Mouse (Mus musculus) liver, embryonic 14.5 days (tissue): ENCODE measurements at regions not wholly inside any gene's neighbourhood (a gene's known extent, or its start where the extent isn't known, plus 50 kb on each side); places are given as distances from the start of the nearest gene placed in this dataset.

Source experiments
- ATAC-seq: fragments of 200-750 bp; cut with Nextera tagmentation; 2 replicates; pipeline ENCODE4 v1.8.0; 2017; ENCODE audit warnings: moderate number of reproducible peaks, mild to moderate bottlenecking, moderate library complexity; ENCODE audit not compliant: insufficient read depth
- DNase-seq, 3 experiments: peaks; one replicate each; pipeline ENCODE4 v3.0.0-alpha.2; 2012 to 2013; ENCODE audit warnings: low read depth in 3 of 3, low spot score in 3 of 3
- H3K27ac ChIP-seq: fragments of 300-500 bp; sonication (generic); 2 replicates; pipeline ENCODE4 v1.5.1; 2014; ENCODE audit warnings: moderate library complexity, mild to moderate bottlenecking, control low read depth, inconsistent platforms
- H3K27me3 ChIP-seq: fragments of 300-500 bp; sonication (generic); 2 replicates; pipeline ENCODE4 v1.6.1; 2014; ENCODE audit warnings: mild to moderate bottlenecking, low read length, moderate library complexity; ENCODE audit not compliant: control insufficient read depth, insufficient read depth
- H3K36me3 ChIP-seq: fragments of 300-500 bp; sonication (generic); replicated peaks from 2 replicates; pipeline ENCODE4 v1.6.1; 2014; ENCODE audit warnings: low read depth; ENCODE audit not compliant: control insufficient read depth, insufficient read depth
- H3K4me1 ChIP-seq, 2 experiments: fragments of 200-500 bp in 1 of 2; fragments of 300-500 bp in 1 of 2; sonication (generic) in 1 of 2; replicated peaks; 2 replicates each; pipeline ENCODE4 v1.6.1; 2012 to 2014; ENCODE audit warnings: antibody characterized with exemption in 1 of 2, inconsistent platforms in 1 of 2, low read length in 1 of 2; ENCODE audit not compliant: control insufficient read depth in 2 of 2, insufficient read depth in 2 of 2
- H3K4me2 ChIP-seq: fragments of 300-500 bp; sonication (generic); 2 replicates; pipeline ENCODE4 v1.6.1; 2014; ENCODE audit warnings: low read depth, mild to moderate bottlenecking, control low read depth, moderate library complexity
- H3K4me3 ChIP-seq, 2 experiments: fragments of 200-500 bp in 1 of 2; fragments of 300-500 bp in 1 of 2; sonication (generic) in 1 of 2; 2 replicates each; pipeline ENCODE4 v1.5.1; 2012 to 2014; ENCODE audit warnings: low read depth in 2 of 2, low read length in 2 of 2, mild to moderate bottlenecking in 2 of 2, control low read depth in 1 of 2, inconsistent platforms in 1 of 2, moderate library complexity in 1 of 2; ENCODE audit not compliant: insufficient read depth in 1 of 2
- H3K9ac ChIP-seq: fragments of 300-500 bp; sonication (generic); replicated peaks from 2 replicates; pipeline ENCODE4 v1.6.1; 2014; ENCODE audit warnings: mild to moderate bottlenecking, control low read depth, moderate library complexity
- H3K9me3 ChIP-seq: fragments of 300-500 bp; sonication (generic); 2 replicates; pipeline ENCODE4 v1.6.1; 2016; ENCODE audit warnings: low read length, mixed read lengths; ENCODE audit not compliant: control insufficient read depth
- CTCF ChIP-seq: IDR thresholded peaks from 2 replicates; pipeline ENCODE4 v1.5.1; 2016; ENCODE audit warnings: antibody characterized with exemption, low read depth, control low read depth
- EP300 ChIP-seq: IDR thresholded peaks from 2 replicates; pipeline ENCODE4 v1.6.1; 2016; ENCODE audit warnings: antibody characterized with exemption, low read depth
- WGBS: fragments of 180-500 bp; shearing (Covaris S2); extraction: QIAGEN DNeasy Blood & Tissue Kit; methylation state at CpG from one replicate; pipeline ENCODE4 v1.1.7; 2014; ENCODE audit not compliant: insufficient replicate concordance; 5-methylcytosine and 5-hydroxymethylcytosine counted together

GRCm38 (mm10) chr4:56001312-56001731 lies 469.1 kb upstream of the Klf4 start:
- no peak for DNase-seq
- H3K36me3 ChIP-seq: no peaks in the 10 kb centered on the region
- no peak for ATAC-seq
- H3K9me3 ChIP-seq: no peaks in the 10 kb centered on the region
- H3K27me3 ChIP-seq: no peaks in the 10 kb centered on the region
- no peak overlapping the region for H3K4me3 ChIP-seq
- no peaks in the 10 kb centered on the region for H3K4me1 ChIP-seq
- WGBS: 56% methylated on average over 3 of the region's 3 CpGs
- H3K9ac ChIP-seq: no peak overlapping the region
- no peak for TF ChIP-seq EP300
- no peak for TF ChIP-seq CTCF
- no peak overlapping the region for H3K4me2 ChIP-seq
- no peak overlapping the region for H3K27ac ChIP-seq

GRCm38 (mm10) chr4:55984026-55984425 lies 451.8 kb upstream of the Klf4 start:
- no peaks in the 10 kb centered on the region for H3K4me1 ChIP-seq
- H3K27me3 ChIP-seq: no peaks in the 10 kb centered on the region
- H3K4me3 ChIP-seq: no peak overlapping the region
- H3K9ac ChIP-seq: no peak overlapping the region
- TF ChIP-seq CTCF (no peak), EP300 (no peak)
- H3K36me3 ChIP-seq: no peaks in the 10 kb centered on the region
- H3K4me2 ChIP-seq: no peak overlapping the region
- DNase-seq (no peak), ATAC-seq (no peak)
- H3K9me3 ChIP-seq: no peaks in the 10 kb centered on the region
- H3K27ac ChIP-seq: no peak overlapping the region

GRCm38 (mm10) chr4:55978539-55978938 lies 446.3 kb upstream of the Klf4 start:
- no peak overlapping the region for H3K4me3 ChIP-seq
- H3K9me3 ChIP-seq: no peaks in the 10 kb centered on the region
- TF ChIP-seq CTCF: no peak
- TF ChIP-seq EP300: no peak
- H3K36me3 ChIP-seq: no peaks in the 10 kb centered on the region
- ATAC-seq (no peak), DNase-seq (no peak)
- no peak overlapping the region for H3K9ac ChIP-seq
- WGBS: 63% methylated on average over 4 of the region's 4 CpGs
- no peak overlapping the region for H3K4me2 ChIP-seq
- H3K4me1 ChIP-seq: no peaks in the 10 kb centered on the region
- no peaks in the 10 kb centered on the region for H3K27me3 ChIP-seq
- no peak overlapping the region for H3K27ac ChIP-seq

GRCm38 (mm10) chr4:55976265-55976664 lies 444.0 kb upstream of the Klf4 start:
- Histone ChIP-seq H3K4me2 (no peak overlapping the region), H3K9ac (no peak overlapping the region), H3K9me3 (no peaks in the 10 kb centered on the region), H3K27me3 (no peaks in the 10 kb centered on the region), H3K4me3 (no peak overlapping the region), H3K36me3 (no peaks in the 10 kb centered on the region), H3K27ac (no peak overlapping the region), H3K4me1 (no peaks in the 10 kb centered on the region)
- TF ChIP-seq EP300 (no peak), CTCF (no peak)
- ATAC-seq (no peak), DNase-seq (no peak)
- 50% methylated on average over 2 of the region's 2 CpGs for WGBS

- TF ChIP-seq EP300: no peak
- no peak for TF ChIP-seq CTCF
- Histone ChIP-seq H3K4me3 (no peak overlapping the region), H3K9ac (no peak overlapping the region), H3K4me2 (no peak overlapping the region), H3K27me3 (no peaks in the 10 kb centered on the region), H3K4me1 (no peaks in the 10 kb centered on the region), H3K27ac (no peak overlapping the region), H3K36me3 (no peaks in the 10 kb centered on the region), H3K9me3 (no peaks in the 10 kb centered on the region)
- ATAC-seq (no peak), DNase-seq (no peak)
- 72% methylated on average over 1 of the region's 1 CpGs for WGBS
Observed at GRCm38 (mm10) chr4:55973706-55974105, 441.4 kb upstream of the Klf4 start.
